Mouse (Mus musculus) left cerebral cortex, adult 2 months (tissue): Measurements from ENCODE around the gene Rbfox1. TPM values are rescaled to one million over a fixed set of nuclear protein-coding genes. Genes with fewer than 3 reads are reported as not detected.

ENCODE experiments used
- DNase-seq, 2 experiments: peaks; one replicate each; pipeline ENCODE4 v3.0.0; 2021 to 2022; ENCODE audit warnings: low spot score in 2 of 2, mixed read lengths in 1 of 2; ENCODE audit errors: extremely low spot score in 1 of 2
- H3K27ac ChIP-seq: fragments of 200-600 bp; 2 replicates; pipeline ENCODE4 v1.8.1; 2022
- H3K4me3 ChIP-seq: fragments of 200-600 bp; 2 replicates; pipeline ENCODE4 v1.8.1; 2022
- CTCF ChIP-seq: fragments of 200-600 bp; IDR thresholded peaks from 2 replicates; pipeline ENCODE4 v1.8.1; 2022; ENCODE audit warnings: antibody characterized with exemption, mild to moderate bottlenecking, moderate library complexity
- intact Hi-C: fragments of 180-260 bp; cut with DNase I; formaldehyde crosslinking; loops from one replicate; pipeline ENCODE4 v1.15.1; 2025
- total RNA-seq, 2 experiments: library from RNA; stranded (reverse); gene quantifications; 2 replicates each; pipeline ENCODE4 v1.2.3; 2021

Gene Rbfox1
- total RNA-seq, 2 experiments from 2014 or later, result 330 to 336 TPM

DNA sequence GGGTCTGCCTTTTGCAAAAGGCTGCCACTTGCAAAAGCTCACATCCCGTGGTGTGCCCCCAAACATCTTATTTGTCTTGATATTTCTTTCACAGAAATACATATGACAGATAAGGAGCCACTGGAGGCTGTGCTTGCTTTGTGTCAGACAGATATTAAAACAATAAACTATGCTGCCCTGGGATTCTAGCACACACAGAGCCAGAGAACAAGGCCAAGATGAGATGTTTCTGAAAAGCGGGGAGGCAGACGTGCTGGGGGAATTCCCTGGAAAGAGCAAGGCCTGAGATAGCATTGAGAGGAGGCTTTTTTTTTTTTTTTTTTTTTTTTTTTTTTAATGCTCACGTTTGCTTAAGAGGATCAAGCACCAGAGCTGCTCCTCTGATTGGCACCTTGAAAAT lies 1456.0 kb downstream of the Rbfox1 start:
- Histone ChIP-seq H3K4me3 (no peak overlapping the region), H3K27ac (no peak overlapping the region)
- no peak for TF ChIP-seq CTCF
- DNase-seq, result no peak
- intact Hi-C loops, result no loop called here

- no peak overlapping the region for H3K27ac ChIP-seq
- H3K4me3 ChIP-seq, result no peak overlapping the region
- no peak for TF ChIP-seq CTCF
- no peak for DNase-seq
- intact Hi-C loops, result no loop called here
These were observed 1460.1 kb downstream of the Rbfox1 start for GRCm38 (mm10) chr16:7345298-7345697.

DNA sequence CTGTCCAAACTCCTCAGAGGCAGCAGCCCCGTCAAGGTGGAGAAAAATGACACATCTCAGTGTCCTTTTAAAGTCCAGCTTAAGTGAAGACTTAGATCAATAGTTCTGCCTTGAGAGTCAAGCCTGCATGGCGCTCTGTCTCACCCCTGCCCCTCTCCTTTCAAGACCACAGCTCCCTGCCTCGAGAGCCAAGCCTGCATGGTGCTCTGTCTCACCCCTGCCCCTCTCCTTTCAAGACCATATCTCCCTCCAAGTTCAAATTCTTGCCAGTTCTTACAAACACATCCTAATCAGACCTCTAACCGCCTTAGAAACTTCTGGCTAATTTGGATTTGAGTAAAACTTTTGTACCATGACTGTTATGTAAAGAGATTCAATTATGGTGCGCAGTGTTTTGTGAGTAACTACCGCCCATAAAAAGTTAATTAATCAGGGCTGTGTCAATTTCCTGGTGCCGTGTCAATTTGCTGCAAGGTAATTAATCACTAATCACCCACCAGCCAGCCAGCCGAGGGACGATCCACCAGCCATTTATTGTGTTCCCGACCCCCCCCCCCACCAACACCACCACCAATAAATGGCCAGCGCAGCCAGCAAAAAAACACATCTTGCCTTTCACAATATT lies 1461.0 kb downstream of the Rbfox1 start:
- no peak overlapping the region for H3K4me3 ChIP-seq
- TF ChIP-seq CTCF, result no peak
- intact Hi-C loops, result no loop called here

GRCm38 (mm10) chr16:7347522-7348165 lies 1462.5 kb downstream of the Rbfox1 start:
- intact Hi-C loops, result no loop called here

More for the DNA sequence above, 1461.0 kb downstream of the Rbfox1 start:
- H3K27ac ChIP-seq, result no peak overlapping the region
- DNase-seq, result no peak

DNA sequence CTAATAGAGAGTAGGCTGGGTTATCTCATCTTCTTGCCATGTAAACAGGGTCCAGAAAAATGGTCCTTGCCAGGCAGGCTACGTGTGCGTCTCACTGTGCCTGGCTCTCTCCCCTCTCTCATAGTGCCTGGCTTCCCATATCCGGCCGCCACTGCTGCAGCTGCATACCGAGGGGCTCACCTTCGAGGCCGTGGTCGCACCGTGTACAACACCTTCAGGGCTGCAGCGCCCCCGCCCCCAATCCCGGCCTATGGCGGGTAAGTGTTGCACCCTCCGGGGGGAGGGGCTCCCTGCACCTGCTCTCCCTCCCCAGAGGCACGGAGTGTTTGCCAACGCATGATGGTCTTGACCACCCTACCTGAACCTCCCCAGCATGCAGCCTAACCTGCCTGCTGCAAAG lies 1467.7 kb downstream of the Rbfox1 start:
- intact Hi-C loops, result no loop called here

More at GRCm38 (mm10) chr16:7347522-7348165, 1462.5 kb downstream of the Rbfox1 start:
- DNase-seq, result no peak
- Histone ChIP-seq H3K4me3 (no peak overlapping the region), H3K27ac (no peak overlapping the region)
- TF ChIP-seq CTCF, result no peak

GRCm38 (mm10) chr16:7354116-7354515 lies 1469.0 kb downstream of the Rbfox1 start:
- DNase-seq, result no peak
- Histone ChIP-seq H3K4me3 (no peak overlapping the region), H3K27ac (no peak overlapping the region)
- TF ChIP-seq CTCF, result no peak
- intact Hi-C loops, result no loop called here

More for the DNA sequence above, 1467.7 kb downstream of the Rbfox1 start:
- DNase-seq, result no peak
- Histone ChIP-seq H3K27ac (no peak overlapping the region), H3K4me3 (no peak overlapping the region)
- TF ChIP-seq CTCF, result no peak

GRCm38 (mm10) chr16:7359043-7359442 lies 1473.9 kb downstream of the Rbfox1 start:
- intact Hi-C loops, result no loop called here
- Histone ChIP-seq H3K27ac (no peak overlapping the region), H3K4me3 (no peak overlapping the region)
- no peak for DNase-seq
- no peak for TF ChIP-seq CTCF

- intact Hi-C loops, result no loop called here
- Histone ChIP-seq H3K4me3 (no peak overlapping the region), H3K27ac (no peak overlapping the region)
- no peak for TF ChIP-seq CTCF
- no peak for DNase-seq
These were observed 1475.6 kb downstream of the Rbfox1 start for GRCm38 (mm10) chr16:7360706-7361105.

GRCm38 (mm10) chr16:7365878-7366277 lies 1480.7 kb downstream of the Rbfox1 start:
- no peak for DNase-seq
- H3K4me3 ChIP-seq, result no peak overlapping the region
- no peak for TF ChIP-seq CTCF
- no peak overlapping the region for H3K27ac ChIP-seq
- intact Hi-C loops, result no loop called here

GRCm38 (mm10) chr16:7374146-7374545 lies 1489.0 kb downstream of the Rbfox1 start:
- intact Hi-C loops, result no loop called here
- DNase-seq, result no peak
- Histone ChIP-seq H3K4me3 (no peak overlapping the region), H3K27ac (no peak overlapping the region)
- no peak for TF ChIP-seq CTCF

DNA sequence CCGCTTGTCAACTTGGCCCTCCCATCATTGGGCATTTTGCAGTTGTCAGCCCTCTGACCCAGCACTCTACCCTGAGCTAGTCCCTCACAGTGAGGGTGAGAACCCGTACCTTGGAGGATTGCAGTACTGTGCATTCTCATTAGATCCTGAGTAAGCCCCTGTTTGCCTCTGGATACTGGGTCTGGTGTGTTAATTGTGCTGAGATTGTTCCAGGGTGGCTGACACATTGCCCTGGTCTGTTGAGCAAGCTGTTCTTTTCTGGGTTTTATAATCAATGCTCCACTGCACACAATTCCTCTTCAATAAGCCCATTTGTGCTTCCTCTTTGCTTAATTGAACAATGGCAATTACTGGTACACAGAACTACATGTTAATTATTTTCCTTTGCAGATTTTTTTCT lies 1489.5 kb downstream of the Rbfox1 start:
- Histone ChIP-seq H3K27ac (no peak overlapping the region), H3K4me3 (no peak overlapping the region)
- no peak for TF ChIP-seq CTCF
- intact Hi-C loops, result no loop called here
- DNase-seq, result no peak

GRCm38 (mm10) chr16:7396101-7396500 lies 1510.9 kb downstream of the Rbfox1 start:
- H3K27ac ChIP-seq, result no peak overlapping the region
- H3K4me3 ChIP-seq, result no peak overlapping the region
- no peak for TF ChIP-seq CTCF
- no peak for DNase-seq
- intact Hi-C loops, result no loop called here
